Mouse (Mus musculus): ENCODE measurements around the gene Fer. TPM values are rescaled to one million over a fixed set of nuclear protein-coding genes. Genes with fewer than 3 reads are reported as not detected.
A peak's percentile ranks its signal among the peaks of the same experiment; 100 is the strongest.

Fer gene
- polyA plus RNA-seq (2015; fragmentation: Nextera tagmentation; extraction: Ambion mirVana) = 27.1 and 27.3 TPM in 2 replicates

GRCm38 (mm10) chr17:63863012-63863630, at the start of gene Fer:
Fer (plus strand) TSS chr17:63863062.
- Histone ChIP-seq H3K4me2 (peak within 1 kb of the TSS; percentile 89), H3K27ac (peak within 1 kb of the TSS; percentile 82), H3K36me3 (no peaks in the 10 kb centered on the region), H3K4me1 (no peaks in the 10 kb centered on the region), H3K9me3 (no peaks in the 10 kb centered on the region), H3K9ac (peak within 1 kb of the TSS; percentile 73), H3K4me3 (replicated peaks) (peak within 1 kb of the TSS; percentile 90), H3K27me3 (replicated peaks) (no peaks in the 10 kb centered on the region)
- peak; percentile 44 for ATAC-seq (ENCODE audit: insufficient read depth, low FRiP score, low read depth)
- WGBS = under 1% methylated on average over 41 of the region's 41 CpGs

- H3K4me3 ChIP-seq (replicated peaks) = no peak overlapping the region
- H3K4me2 ChIP-seq = no peak overlapping the region
- WGBS = 79% methylated on average over 6 of the region's 6 CpGs
- H3K36me3 ChIP-seq = no peaks in the 10 kb centered on the region
- no peak for ATAC-seq (ENCODE audit: insufficient read depth, low FRiP score, low read depth)
- no peak overlapping the region for H3K27ac ChIP-seq
- H3K4me1 ChIP-seq = no peaks in the 10 kb centered on the region
- no peak overlapping the region for H3K9ac ChIP-seq
- no peaks in the 10 kb centered on the region for H3K27me3 ChIP-seq (replicated peaks)
- no peaks in the 10 kb centered on the region for H3K9me3 ChIP-seq
Observed at GRCm38 (mm10) chr17:63813552-63813951, 49.3 kb upstream of the Fer start.

GRCm38 (mm10) chr17:63818444-63819027, 44.3 kb upstream of the Fer start:
- no peak overlapping the region for H3K27ac ChIP-seq
- 65% methylated on average over 10 of the region's 10 CpGs for WGBS
- no peak overlapping the region for H3K4me2 ChIP-seq
- no peak overlapping the region for H3K4me3 ChIP-seq (replicated peaks)
- no peaks in the 10 kb centered on the region for H3K4me1 ChIP-seq
- no peaks in the 10 kb centered on the region for H3K27me3 ChIP-seq (replicated peaks)
- H3K9me3 ChIP-seq = no peaks in the 10 kb centered on the region
- H3K36me3 ChIP-seq = no peaks in the 10 kb centered on the region
- H3K9ac ChIP-seq = no peak overlapping the region
- no peak for ATAC-seq (ENCODE audit: insufficient read depth, low FRiP score, low read depth)

GRCm38 (mm10) chr17:63824141-63824540, 38.7 kb upstream of the Fer start:
- no peak overlapping the region for H3K9ac ChIP-seq
- WGBS = 94% methylated on average over 4 of the region's 4 CpGs
- no peaks in the 10 kb centered on the region for H3K27me3 ChIP-seq (replicated peaks)
- no peaks in the 10 kb centered on the region for H3K9me3 ChIP-seq
- no peak for ATAC-seq (ENCODE audit: insufficient read depth, low FRiP score, low read depth)
- no peak overlapping the region for H3K4me3 ChIP-seq (replicated peaks)
- H3K36me3 ChIP-seq = no peaks in the 10 kb centered on the region
- no peaks in the 10 kb centered on the region for H3K4me1 ChIP-seq
- no peak overlapping the region for H3K4me2 ChIP-seq
- no peak overlapping the region for H3K27ac ChIP-seq

GRCm38 (mm10) chr17:63826196-63826595, 36.7 kb upstream of the Fer start:
- WGBS = 85% methylated on average over 8 of the region's 8 CpGs
- ATAC-seq (ENCODE audit: insufficient read depth, low FRiP score, low read depth) = no peak
- Histone ChIP-seq H3K27ac (no peak overlapping the region), H3K4me1 (no peaks in the 10 kb centered on the region), H3K4me2 (no peak overlapping the region), H3K27me3 (replicated peaks) (no peaks in the 10 kb centered on the region), H3K9ac (no peak overlapping the region), H3K36me3 (no peaks in the 10 kb centered on the region), H3K4me3 (replicated peaks) (no peak overlapping the region), H3K9me3 (no peaks in the 10 kb centered on the region)

- ATAC-seq (ENCODE audit: insufficient read depth, low FRiP score, low read depth) = no peak
- Histone ChIP-seq H3K4me1 (no peaks in the 10 kb centered on the region), H3K9ac (no peak overlapping the region), H3K36me3 (no peaks in the 10 kb centered on the region), H3K27ac (no peak overlapping the region), H3K4me2 (no peak overlapping the region), H3K9me3 (no peaks in the 10 kb centered on the region), H3K4me3 (replicated peaks) (no peak overlapping the region), H3K27me3 (replicated peaks) (no peaks in the 10 kb centered on the region)
- 75% methylated on average over 7 of the region's 7 CpGs for WGBS
Observed at GRCm38 (mm10) chr17:63826767-63827166, 36.1 kb upstream of the Fer start.

- Histone ChIP-seq H3K27ac (no peak overlapping the region), H3K9ac (no peak overlapping the region), H3K27me3 (replicated peaks) (no peaks in the 10 kb centered on the region), H3K4me2 (no peak overlapping the region), H3K9me3 (no peaks in the 10 kb centered on the region), H3K4me3 (replicated peaks) (no peak overlapping the region), H3K4me1 (no peaks in the 10 kb centered on the region), H3K36me3 (no peaks in the 10 kb centered on the region)
- no peak for ATAC-seq (ENCODE audit: insufficient read depth, low FRiP score, low read depth)
- 41% methylated on average over 5 of the region's 5 CpGs for WGBS
Observed at GRCm38 (mm10) chr17:63828561-63829332, 34.1 kb upstream of the Fer start.

- Histone ChIP-seq H3K4me1 (no peaks in the 10 kb centered on the region), H3K27ac (no peak overlapping the region), H3K36me3 (no peaks in the 10 kb centered on the region), H3K4me2 (no peak overlapping the region), H3K4me3 (replicated peaks) (no peak overlapping the region), H3K9ac (no peak overlapping the region), H3K9me3 (no peaks in the 10 kb centered on the region), H3K27me3 (replicated peaks) (no peaks in the 10 kb centered on the region)
- 78% methylated on average over 4 of the region's 4 CpGs for WGBS
- no peak for ATAC-seq (ENCODE audit: insufficient read depth, low FRiP score, low read depth)
Observed at GRCm38 (mm10) chr17:63831550-63831949, 31.3 kb upstream of the Fer start.

- Histone ChIP-seq H3K9me3 (no peaks in the 10 kb centered on the region), H3K4me3 (replicated peaks) (no peak overlapping the region), H3K9ac (no peak overlapping the region), H3K4me2 (no peak overlapping the region), H3K27me3 (replicated peaks) (no peaks in the 10 kb centered on the region), H3K36me3 (no peaks in the 10 kb centered on the region), H3K4me1 (no peaks in the 10 kb centered on the region), H3K27ac (no peak overlapping the region)
- no peak for ATAC-seq (ENCODE audit: insufficient read depth, low FRiP score, low read depth)
- WGBS = 86% methylated on average over 2 of the region's 2 CpGs
Observed at GRCm38 (mm10) chr17:63836223-63836622, 26.6 kb upstream of the Fer start.

GRCm38 (mm10) chr17:63836641-63837040, 26.2 kb upstream of the Fer start:
- Histone ChIP-seq H3K4me2 (no peak overlapping the region), H3K4me1 (no peaks in the 10 kb centered on the region), H3K9ac (no peak overlapping the region), H3K27me3 (replicated peaks) (no peaks in the 10 kb centered on the region), H3K4me3 (replicated peaks) (no peak overlapping the region), H3K9me3 (no peaks in the 10 kb centered on the region), H3K36me3 (no peaks in the 10 kb centered on the region), H3K27ac (no peak overlapping the region)
- ATAC-seq (ENCODE audit: insufficient read depth, low FRiP score, low read depth) = no peak
- WGBS = 80% methylated on average over 8 of the region's 8 CpGs

GRCm38 (mm10) chr17:63838144-63838543, 24.7 kb upstream of the Fer start:
- Histone ChIP-seq H3K27ac (no peak overlapping the region), H3K4me1 (no peaks in the 10 kb centered on the region), H3K4me2 (no peak overlapping the region), H3K36me3 (no peaks in the 10 kb centered on the region), H3K9me3 (no peaks in the 10 kb centered on the region), H3K9ac (no peak overlapping the region), H3K4me3 (replicated peaks) (no peak overlapping the region), H3K27me3 (replicated peaks) (no peaks in the 10 kb centered on the region)
- no peak for ATAC-seq (ENCODE audit: insufficient read depth, low FRiP score, low read depth)
- 82% methylated on average over 8 of the region's 8 CpGs for WGBS

GRCm38 (mm10) chr17:63839636-63840269, 23.1 kb upstream of the Fer start:
- no peaks in the 10 kb centered on the region for H3K27me3 ChIP-seq (replicated peaks)
- 92% methylated on average over 3 of the region's 3 CpGs for WGBS
- no peak overlapping the region for H3K9ac ChIP-seq
- no peak overlapping the region for H3K4me2 ChIP-seq
- H3K9me3 ChIP-seq = no peaks in the 10 kb centered on the region
- H3K4me3 ChIP-seq (replicated peaks) = no peak overlapping the region
- no peak for ATAC-seq (ENCODE audit: insufficient read depth, low FRiP score, low read depth)
- no peak overlapping the region for H3K27ac ChIP-seq
- H3K36me3 ChIP-seq = no peaks in the 10 kb centered on the region
- no peaks in the 10 kb centered on the region for H3K4me1 ChIP-seq

Data from stomach, embryonic 15.5 days (tissue).